Mouse (Mus musculus) spleen, postnatal 14 days (tissue): Measurements from ENCODE around the gene Lgr5.

Experiments used
- DNase-seq, 2 experiments: peaks; one replicate each; pipeline ENCODE4 v3.0.0; 2021 to 2022; ENCODE audit warnings: low spot score in 2 of 2

Gene Lgr5

DNA sequence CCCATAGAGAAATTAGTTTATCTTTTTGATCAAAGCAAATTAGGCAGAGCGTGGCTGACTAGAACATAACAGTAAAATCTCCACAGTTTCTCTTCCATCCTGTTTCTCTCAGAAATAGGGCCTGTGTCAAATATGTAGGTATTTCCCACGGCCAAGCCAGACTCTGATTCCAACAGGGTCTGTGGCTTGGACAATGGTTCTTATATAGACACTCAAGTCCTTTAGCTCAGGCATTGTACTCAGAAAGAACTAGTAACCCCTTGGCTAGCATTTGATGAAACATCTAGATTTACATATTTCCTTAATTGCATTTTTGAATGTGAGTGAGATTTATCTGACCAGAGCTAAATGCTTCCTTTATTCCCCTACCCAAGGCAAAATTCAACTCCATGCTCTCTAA, 17.0 kb downstream of the Lgr5 start:
- DNase-seq = no peak

DNA sequence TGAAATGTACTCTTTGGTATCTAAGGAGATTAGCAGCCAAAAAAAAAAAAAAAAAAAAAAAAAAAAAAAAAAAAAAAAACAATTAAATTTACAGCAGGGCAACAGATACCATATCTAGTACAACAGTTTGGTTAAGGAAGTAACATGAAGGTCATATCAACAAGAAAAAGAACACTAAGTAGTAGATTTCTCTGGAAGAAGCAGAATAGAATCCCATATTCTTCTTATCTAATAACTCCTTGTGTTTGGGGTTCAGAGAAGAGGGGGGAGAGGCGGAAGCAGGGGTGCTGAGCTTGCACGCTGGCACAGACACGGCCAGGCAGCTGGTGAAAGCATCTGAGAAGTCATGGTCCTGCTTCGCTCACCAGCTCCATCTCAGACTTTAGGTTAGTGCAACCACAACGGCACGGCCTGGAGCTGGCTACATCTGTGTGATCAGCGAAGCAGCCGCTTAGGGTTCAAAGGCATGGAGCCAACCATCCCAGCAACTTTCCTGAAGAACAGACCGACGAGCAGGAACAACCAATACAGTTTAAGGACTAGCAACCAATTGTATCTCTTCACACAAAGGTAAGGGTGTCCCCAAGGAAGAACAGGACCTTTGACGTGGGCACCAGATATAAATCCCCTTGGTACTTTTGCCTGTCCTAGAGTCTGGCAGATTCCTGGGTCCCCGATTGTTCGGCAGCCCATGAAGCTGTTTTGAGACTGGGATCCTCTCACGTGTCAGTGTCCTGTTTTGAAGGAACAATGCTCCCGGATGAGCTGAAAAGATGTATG, 17.7 kb downstream of the Lgr5 start, which contains the start of gene A930009A15Rik:
TSS of gene A930009A15Rik (plus strand) at position 275 of the 780 bp plus-strand sequence.
- DNase-seq = no peak

DNA sequence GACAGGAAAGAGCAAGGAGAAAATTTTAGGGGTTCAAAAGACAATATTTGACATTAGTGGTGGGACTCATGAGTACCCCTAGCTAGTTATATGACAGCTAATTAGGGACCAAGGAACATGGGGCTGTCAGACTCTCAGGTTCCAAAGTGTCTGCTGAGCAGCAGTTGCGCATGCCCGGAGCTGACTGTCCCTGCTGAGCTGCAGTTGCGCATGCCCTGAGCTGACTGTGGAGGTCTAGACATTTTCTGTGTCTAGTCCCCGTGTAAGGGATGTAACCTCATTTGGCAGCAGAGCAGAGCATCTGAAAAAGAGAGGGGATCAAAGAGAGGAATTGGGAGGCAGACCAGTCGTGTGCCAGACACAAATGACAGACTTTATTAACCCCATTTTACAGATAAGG, 23.6 kb downstream of the Lgr5 start:
- DNase-seq = no peak

DNA sequence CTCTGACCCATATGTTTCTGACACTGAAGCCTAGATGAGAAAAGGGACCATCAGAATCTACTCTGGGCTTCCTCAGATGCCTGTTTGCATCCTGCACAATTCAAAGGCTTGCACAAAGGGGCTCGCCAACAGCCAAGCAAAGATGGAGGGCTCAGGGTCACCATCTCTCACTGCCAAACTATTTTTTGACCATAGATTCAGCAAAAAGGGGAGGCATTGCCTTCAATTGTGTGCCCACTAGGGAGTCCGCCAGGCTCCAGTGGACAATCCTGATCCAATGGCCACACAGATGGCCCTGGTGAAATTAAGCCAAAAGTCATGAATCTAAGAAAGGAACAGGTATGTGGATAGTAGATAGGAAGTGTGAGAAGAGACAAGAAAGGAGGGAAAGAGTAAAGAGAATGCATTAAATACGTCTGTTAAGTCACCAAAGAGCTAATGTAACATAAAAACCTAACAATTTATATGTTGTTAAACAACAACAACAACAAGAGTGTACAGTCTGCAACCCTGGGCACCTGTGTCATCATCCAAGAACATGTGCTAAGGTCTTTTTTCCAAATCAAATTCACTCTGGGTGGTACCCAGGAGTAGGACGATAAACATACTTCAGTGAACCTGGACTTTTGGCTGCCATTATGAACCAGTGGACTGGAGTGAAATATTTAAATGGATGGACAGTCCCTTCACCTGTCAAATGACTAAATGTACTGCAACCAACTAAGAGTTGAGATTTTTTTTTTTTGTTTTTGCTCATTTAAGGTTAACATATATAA, 24.5 kb downstream of the Lgr5 start:
- DNase-seq = no peak

DNA sequence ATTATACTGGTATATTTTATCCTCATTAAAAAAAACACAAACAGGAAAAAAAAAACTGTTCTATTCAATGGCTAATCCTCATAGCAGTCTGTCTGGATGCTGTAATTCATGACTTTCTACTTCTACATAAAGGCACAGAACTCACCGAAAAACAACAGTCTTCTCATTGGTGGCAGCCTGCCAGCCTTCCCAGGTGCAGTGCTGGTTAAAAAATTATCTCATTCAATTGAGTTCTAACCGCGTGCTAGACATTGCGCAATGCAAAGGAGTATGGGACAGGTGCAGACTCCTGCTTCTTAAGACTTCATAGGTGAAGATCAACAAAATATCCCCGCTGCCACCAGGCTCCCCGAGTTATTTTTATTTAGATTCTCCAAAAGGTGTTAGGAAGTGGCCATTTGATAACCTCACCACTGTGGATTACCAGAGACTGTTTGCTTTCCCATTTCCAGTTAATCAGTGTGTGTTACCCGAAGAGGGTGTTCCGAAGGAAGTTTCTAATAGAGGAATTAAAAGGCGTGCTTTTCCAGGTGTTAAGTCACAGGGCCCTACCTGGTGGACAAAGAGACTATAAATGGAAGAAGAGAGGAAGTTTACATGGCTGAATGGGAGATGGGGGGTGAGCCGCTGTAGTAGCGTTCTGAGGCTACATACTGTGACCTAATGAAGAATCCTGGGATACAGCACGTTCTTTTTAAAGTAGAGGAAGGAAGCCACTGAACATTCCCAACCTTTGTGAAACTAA, 26.3 kb downstream of the Lgr5 start:
- no peak for DNase-seq

DNA sequence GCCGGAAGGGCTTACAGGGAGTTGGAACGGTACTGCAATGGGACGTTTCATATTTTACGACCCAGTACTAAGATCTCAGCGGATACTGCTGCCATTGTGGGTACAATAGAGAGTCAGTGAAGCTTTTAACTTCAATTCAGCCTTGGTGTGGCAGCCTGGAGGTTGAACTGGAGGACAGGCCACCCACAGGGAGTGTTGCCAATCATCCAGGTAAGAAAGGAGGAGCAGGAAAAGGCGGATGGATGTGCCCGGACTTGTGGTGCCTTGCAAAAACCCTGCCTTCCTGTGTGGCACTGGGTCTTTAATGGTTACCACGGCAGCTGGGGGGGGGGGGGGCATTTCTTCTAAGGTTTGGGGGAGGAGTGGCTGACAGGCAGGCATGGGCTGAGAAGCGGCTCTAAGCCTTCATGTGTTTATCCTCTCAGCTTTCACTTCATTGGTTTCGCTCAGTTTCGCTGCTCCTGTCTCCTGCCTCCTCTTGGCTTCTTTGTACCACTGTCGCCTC, 30.8 kb downstream of the Lgr5 start:
- DNase-seq = no peak

DNA sequence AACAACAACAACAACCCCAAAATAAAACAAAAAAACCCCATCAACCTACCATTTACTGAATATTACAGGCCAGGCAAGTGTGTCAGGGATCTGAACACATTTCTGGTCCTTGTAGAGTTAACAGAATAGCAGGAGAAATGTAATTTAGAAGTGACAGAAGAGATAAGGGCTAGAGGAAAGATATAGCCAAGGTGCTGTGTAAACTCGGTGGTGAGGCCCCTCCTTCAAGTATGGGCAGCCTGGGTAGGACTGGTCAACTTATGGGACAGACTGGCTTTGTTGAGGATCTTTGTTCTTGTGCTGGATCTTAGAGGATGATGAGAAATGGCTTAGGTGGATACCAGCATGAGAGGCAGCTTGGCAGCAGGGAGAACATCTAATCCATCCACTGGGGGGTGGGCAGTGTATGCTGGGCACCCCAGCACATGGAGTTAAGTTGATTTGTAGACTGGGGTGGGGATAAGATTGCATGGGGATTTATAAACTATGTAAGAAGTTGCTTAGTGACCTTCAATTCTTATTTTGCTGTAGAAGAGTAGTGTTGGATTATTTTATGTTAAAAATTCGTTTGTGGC, 32.3 kb downstream of the Lgr5 start:
- DNase-seq = no peak

DNA sequence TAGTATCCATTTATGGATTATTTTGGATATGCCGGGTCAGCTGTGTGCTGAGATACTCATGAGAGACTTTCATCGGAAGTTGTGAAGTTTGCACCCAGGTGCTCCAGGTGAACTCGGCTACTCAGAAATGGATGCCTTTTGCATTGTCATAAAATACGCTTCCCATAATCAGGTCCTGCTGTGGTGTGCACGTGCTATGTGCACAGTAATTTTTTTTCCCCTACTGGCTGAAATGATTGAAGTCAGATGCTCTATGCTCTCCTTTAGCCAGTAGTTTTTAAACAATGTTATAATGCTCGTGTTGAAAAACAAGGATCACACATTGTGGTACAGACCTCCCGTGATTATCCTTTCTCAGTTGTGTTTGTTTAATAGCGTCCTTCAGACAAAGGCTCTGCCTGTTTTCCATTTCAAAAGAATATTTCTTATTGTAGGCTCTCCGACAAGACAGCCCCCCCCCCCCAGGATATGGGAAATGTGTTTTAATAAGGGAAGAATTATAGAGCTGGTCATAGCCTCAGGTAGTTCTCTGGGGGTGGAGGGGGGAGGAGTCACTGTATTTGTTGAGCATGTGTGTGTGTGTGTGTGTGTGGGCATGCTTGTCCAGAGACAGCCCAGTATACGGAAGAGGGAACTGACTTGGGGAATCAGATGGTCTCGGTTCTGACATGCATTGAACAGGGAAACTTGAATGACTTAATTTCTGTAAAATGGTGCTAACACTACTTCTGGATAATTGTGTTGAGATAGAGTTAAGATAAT, 34.0 kb downstream of the Lgr5 start:
- no peak for DNase-seq

DNA sequence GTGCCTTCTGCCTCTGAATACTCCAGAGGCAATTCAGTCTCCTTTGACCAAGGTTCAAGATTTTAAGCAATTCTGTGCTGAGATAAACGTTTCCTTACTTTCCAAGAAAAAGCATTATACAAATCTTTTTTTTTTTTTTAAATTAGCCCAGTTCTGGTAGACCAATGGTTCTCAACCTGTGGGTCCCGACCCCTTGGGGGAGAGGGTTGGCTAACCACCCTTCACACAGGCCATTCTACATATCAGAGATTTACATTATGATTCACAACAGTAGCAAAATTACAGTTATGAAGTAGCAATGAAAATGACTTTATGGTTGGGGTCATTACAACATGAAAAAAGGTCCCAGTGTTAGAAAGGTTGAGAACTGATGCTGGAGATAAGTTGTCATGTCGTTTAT, 36.5 kb downstream of the Lgr5 start:
- no peak for DNase-seq

DNA sequence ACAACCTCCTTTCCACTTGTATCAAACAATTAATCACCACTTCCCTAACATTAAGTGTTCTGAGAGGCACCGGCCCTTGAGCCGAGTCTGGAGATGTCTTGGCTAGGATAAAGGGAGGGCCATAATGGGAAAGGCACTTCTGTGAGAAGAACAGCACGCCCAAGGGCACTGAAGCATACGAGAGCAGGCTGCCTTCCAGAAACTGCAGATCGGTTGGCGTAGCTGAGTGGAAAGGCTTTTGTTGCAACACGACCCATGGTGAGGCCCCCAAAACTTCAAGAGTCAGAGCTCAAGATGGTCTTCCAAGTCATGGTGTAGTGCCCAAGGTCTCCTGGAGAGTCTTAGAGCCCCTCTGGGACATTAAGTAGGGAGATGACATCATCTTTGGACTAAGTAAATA, 37.3 kb downstream of the Lgr5 start:
- no peak for DNase-seq

DNA sequence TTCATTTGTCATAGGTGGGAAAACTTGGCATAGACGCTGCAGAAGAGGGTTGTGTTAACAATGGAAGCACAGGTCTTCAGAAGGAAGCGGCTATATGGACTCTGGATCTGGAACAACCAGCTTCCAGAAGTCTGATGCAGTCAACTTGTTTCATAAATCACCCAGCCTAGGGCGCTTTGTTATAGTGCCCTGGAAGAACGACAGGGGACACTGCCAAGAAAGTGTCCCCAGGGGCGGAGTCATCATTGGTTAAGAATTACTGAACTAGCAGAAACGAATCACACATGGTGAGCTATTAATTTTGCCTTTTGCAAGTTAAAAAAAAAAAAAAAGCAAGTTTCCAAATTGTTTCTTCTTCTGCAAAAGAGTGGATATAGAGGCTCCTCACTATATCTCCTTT, 44.7 kb downstream of the Lgr5 start:
- DNase-seq = no peak

DNA sequence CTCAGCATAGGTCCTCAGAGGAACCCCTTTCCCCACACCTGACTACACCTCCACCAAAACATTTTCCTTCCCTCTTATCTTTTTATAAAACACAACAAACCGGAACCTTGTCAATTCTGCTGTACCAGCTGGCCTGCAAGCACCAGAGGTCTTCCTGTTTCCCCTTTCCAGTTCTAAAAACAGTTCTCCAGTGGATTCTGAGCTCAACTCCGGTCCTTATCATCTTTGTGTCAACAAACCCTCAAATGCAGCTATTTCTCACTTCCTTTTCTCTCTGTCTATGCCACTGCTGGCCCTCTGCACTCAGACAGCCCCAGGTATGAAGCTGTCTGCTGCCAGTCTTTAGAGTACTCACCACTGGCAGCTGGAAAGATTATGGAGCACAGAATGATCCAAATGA, 56.8 kb downstream of the Lgr5 start:
- no peak for DNase-seq

DNA sequence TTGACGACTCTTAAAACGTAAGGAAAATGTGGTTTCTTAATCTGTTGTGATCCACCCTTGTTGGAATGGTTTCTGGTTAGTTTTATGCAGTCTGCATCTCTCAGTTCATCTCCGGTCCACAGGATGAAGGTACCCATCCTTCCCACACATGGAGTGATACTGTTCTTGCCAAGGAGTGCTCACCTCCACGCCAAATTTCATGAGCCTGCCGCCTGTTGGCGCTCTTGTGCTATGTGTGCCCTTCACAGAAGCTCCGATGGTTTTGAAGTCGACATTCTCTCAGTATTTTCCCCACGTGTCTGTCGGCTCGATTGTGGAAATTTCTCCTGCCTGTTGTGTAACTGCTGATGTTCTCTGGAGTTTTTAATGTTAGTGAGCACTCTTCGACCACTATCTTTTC, 57.8 kb downstream of the Lgr5 start:
- DNase-seq = no peak

DNA sequence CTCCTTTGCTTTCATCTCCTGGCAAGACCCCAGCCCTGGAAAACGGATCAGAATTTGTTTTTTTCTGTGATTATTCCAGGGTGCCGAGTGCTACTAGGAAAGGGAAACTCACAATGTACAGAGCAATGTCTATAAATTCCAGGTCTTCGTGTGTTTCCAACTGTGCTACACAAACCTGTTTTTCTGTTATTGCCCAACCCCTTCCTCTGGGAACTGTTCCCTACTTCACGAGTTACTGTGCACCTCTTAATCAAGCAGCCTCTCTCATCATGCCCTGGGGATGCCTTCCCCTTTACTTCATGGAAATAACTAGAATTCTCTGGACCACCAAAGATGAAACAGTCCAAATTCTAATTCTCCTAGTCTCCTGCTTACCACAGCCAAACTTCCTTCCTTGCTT, 58.7 kb downstream of the Lgr5 start:
- no peak for DNase-seq

DNA sequence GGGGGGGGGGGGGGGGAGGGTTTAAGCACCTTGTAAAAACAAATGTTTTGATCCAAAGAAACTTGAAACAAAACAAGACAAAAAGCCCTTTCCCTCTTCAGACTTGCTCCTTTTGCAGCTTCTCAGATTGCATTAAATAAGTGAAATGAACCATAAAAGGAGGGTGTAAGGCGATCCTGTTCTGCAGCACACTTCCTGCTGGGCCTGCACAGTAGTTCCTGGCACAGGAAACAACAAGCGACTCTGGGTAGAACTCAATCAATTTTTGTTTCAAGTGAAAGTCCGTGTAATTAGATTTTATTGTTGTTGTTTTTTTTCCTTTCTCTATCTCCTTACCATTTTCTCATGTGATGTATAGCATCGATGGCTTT, 66.5 kb downstream of the Lgr5 start:
- DNase-seq = no peak

DNA sequence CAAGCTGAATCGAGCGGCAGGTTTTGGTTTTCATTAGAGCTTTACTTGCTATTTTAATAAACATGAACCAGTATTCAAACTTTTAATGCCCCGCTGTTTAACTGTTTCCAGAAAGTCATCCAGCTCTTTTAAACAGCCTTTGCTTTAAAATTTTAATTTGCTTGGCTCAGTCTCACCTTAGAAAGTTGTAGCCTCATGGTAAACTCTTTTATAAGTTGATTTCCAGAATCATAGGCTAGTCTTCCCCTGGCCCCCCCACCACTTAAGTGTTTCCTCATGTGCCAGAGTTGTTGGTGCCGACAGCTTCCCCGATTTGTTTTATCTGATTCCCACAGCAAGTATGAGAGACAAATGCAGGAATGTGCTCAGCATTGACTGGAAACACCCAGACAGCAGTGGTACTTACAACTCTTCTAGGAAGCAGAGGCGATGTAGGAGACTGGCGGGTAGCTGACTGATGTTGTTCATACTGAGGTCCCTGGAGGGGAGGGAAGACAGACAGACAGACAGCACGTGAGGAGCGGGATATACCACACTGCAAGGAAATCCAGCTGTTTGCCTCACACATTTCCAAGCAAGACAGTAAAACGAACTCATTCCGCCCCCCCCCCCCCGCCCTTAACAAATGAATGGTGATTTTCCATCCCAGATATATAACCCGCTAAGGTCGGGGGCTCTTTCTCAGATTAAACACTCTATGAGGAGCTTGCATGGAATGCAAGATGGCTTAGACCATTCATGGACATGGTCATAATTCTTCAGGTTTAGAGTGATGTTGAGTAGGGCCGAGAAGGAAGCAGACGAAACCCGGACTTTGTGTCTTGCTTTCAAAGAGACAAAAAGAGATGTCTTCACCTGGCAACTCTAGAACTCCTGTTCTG, 67.1 kb downstream of the Lgr5 start:
- DNase-seq = no peak

DNA sequence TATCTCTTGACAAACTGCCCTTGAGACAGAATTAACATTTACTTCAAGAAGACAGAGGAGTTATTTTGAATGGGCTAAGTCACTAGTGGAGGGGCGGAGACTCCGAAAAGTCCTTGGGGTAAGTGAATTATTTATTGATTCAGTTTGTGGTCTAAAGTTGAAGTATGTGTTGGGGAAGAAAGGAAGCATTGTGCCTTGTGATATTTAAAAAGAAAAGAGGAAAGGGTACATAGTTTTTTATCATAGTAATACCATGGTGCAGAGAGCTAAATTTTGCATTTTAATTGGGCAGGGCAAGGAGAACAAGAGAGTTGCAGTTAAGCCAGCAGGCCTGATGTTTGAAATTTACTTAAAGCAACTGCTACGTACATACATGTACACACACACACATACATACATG, 68.7 kb downstream of the Lgr5 start:
- DNase-seq = no peak

DNA sequence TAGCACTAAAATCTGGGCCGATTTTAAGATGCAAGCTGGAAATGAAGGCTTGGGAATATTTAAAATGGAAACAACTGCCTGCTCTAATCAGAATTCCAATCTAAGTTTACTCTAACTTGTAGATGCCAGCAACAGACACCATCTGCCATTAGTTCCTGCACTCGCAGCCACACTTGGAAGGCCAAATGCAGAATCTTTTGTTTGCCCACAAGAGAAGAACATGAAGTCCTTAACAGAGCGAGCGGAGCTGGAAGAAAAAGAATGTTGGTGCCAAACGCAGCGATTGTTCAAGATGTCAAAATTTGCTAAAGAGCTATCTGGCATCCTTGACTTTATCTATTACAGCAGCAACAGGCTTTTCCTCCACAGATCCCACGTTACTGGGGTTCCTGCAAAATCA, 72.1 kb downstream of the Lgr5 start:
- no peak for DNase-seq

DNA sequence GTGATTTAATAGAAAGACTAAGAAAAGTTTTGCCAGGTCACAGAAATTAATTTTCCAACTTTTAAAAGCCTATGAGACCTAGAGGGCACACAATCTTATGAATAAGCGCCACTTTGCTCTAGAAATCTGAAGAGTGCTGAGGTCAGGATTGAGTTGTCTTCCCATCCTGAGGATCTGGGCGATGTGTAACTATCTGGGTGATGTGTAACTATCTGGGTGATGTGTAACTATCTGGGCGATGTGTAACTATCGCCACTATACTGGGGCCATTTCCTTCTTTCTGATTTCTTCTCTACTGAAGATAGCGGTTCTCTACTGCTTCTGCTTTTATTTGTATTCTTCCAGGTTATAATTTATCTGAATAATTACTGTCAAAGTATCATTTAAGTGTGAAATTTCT, 76.6 kb downstream of the Lgr5 start:
- no peak for DNase-seq

DNA sequence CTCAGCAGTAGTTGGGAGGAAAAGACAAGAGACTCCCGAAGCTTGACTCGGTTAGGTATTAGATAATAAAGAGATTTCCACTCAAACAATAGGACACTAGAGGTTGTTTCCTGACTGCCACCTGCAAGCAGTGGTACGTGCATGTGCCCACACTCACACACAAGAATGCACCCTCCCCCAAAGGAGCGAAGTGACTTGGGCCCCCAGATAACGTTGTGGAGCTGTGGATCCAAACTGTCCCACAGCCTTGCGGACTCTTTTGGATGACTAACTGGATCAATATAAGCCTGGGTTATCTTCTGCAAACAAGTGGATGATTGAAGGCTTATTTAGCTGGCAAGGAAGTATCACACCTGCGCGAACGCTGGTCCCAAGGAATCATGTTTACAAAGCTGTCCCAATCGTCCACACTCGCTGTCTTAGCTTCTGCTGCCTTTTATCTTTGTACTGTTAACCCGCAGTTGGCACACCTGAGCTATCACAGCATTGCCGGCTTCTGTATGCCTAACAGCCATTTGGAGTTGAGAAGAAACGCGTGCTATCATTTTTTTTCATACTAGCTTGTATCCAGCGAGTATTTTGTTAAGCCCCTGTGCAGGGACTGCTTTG, 81.8 kb downstream of the Lgr5 start:
- no peak for DNase-seq
